Mouse (Mus musculus) G1E (cell line): ENCODE results near the gene Kcnq1.

Experiments
- CTCF ChIP-seq: IDR thresholded peaks from 2 replicates; pipeline ENCODE4 v1.5.1; 2012; ENCODE audit warnings: low read depth, low read length, inconsistent platforms, mixed read lengths
- GATA1 ChIP-seq: IDR thresholded peaks from 2 replicates; pipeline ENCODE4 v1.6.1; 2012; ENCODE audit warnings: borderline replicate concordance, low read length, inconsistent platforms, mixed read lengths
- GATA2 ChIP-seq: IDR thresholded peaks from 2 replicates; pipeline ENCODE4 v1.6.1; 2012; ENCODE audit warnings: low read depth, low read length, inconsistent platforms, borderline replicate concordance
- POLR2AphosphoS5 ChIP-seq: IDR thresholded peaks from 2 replicates; pipeline ENCODE4 v1.6.1; 2012; ENCODE audit warnings: low read depth, low read length, inconsistent platforms; ENCODE audit not compliant: insufficient replicate concordance
- TAL1 ChIP-seq: conservative IDR thresholded peaks from 2 replicates; pipeline ENCODE4 v1.6.1; 2012; ENCODE audit warnings: low read depth, low read length, inconsistent platforms, mixed read lengths

- TF ChIP-seq CTCF: no peak
- TF ChIP-seq GATA1: no peak
- no peak for TF ChIP-seq POLR2AphosphoS5
- TF ChIP-seq TAL1: no peak
- TF ChIP-seq GATA2: no peak
These were observed 48.3 kb downstream of the Kcnq1 start for GRCm38 (mm10) chr7:143154458-143154871.
